Mouse (Mus musculus): Measurements from ENCODE around the gene Ndufa11.

- TF ChIP-seq CTCF (conservative IDR thresholded peaks at IDR 0.05; ENCODE audit: insufficient read depth, insufficient read length, low read depth, low read length): no peak
- no peak for TF ChIP-seq POLR2A (IDR thresholded peaks at IDR 0.05; ENCODE audit: low read depth, low read length)
Observed at GRCm38 (mm10) chr17:56669766-56670165, 47.8 kb upstream of the Ndufa11 start.

Data from kidney, adult 2 months (tissue).